9 mouse cellular contexts compared by ENCODE assay signal in the genomic region with DNA sequence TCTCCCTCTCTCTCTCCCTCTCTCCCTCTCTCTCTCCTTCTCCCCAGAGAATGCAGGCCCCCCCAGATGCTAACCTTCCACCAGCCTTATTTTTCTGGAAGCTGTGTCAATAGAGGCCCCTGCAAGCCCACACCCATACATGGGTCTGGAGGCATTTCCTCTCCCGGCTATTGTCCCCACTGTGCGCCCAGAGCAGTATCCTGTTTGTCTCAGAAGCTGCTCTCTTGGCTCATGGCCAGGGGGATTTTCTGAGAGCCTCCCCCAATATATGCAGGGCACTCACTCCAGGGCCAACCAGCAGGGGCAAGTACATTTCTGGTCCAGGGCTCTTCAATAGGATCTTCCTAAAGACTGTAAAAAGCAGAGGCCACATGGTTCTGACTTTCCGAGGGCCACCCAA. TPM values are rescaled to one million over a fixed set of nuclear protein-coding genes. Genes with fewer than 3 reads are reported as not detected.
DNase-seq lines count a peak whose midpoint lies in the region; ATAC-seq lines count a peak whose summit lies in the region.
"Had no signal": no experiment of that assay in that cellular context is flagged by ENCODE, and none has a peak within 500 bp of the region (broad histone marks: within the 10 kb centered on the region; RNA-seq: fewer than 3 reads in every experiment).

No protein-coding gene starts in this region.

- H3K27ac ChIP-seq in midbrain, embryonic 14.5 days (replicated peaks; ENCODE audit: low read depth, low read length), result no peak overlapping the region
- H3K27ac ChIP-seq in midbrain, embryonic 13.5 days, result no peak overlapping the region
- H3K27ac ChIP-seq in kidney, embryonic 15.5 days, result peak overlapping the region; percentile 96

- WGBS in midbrain, embryonic 14.5 days, result 82% methylated on average over 3 of the region's 3 CpGs
- 70% methylated on average over 3 of the region's 3 CpGs for WGBS in midbrain, embryonic 13.5 days
- 71% methylated on average over 3 of the region's 3 CpGs for WGBS in kidney, embryonic 15.5 days

- no peak overlapping the region for H3K4me2 ChIP-seq in midbrain, embryonic 14.5 days (ENCODE audit: low read length)
- H3K4me2 ChIP-seq in midbrain, embryonic 13.5 days (replicated peaks), result no peak overlapping the region
- no peak overlapping the region for H3K4me2 ChIP-seq in kidney, embryonic 15.5 days

- H3K9me3 ChIP-seq in midbrain, embryonic 14.5 days (ENCODE audit: control insufficient read depth, low read length), result no peaks in the 10 kb centered on the region
- no peaks in the 10 kb centered on the region for H3K9me3 ChIP-seq in midbrain, embryonic 13.5 days
- no peaks in the 10 kb centered on the region for H3K9me3 ChIP-seq in kidney, embryonic 15.5 days (replicated peaks)

- no peaks in the 10 kb centered on the region for H3K36me3 ChIP-seq in midbrain, embryonic 14.5 days (ENCODE audit: control insufficient read depth, insufficient read depth, low read length)
- no peaks in the 10 kb centered on the region for H3K36me3 ChIP-seq in midbrain, embryonic 13.5 days
- H3K36me3 ChIP-seq in kidney, embryonic 15.5 days, result no peaks in the 10 kb centered on the region

- no peak for ATAC-seq in midbrain, embryonic 14.5 days (ENCODE audit: low FRiP score, low TSS enrichment)
- no peak for ATAC-seq in midbrain, embryonic 13.5 days
- ATAC-seq in kidney, embryonic 15.5 days (replicated peaks; ENCODE audit: low FRiP score), result no peak
- ATAC-seq in erythroblast, adult 5-6 weeks (replicated peaks; ENCODE audit: low FRiP score, poor library complexity, severe bottlenecking), result no peak

- H3K9ac ChIP-seq in midbrain, embryonic 14.5 days (replicated peaks; ENCODE audit: low read length), result no peak overlapping the region
- no peak overlapping the region for H3K9ac ChIP-seq in midbrain, embryonic 13.5 days (replicated peaks)
- no peak overlapping the region for H3K9ac ChIP-seq in kidney, embryonic 15.5 days

- no peak overlapping the region for H3K4me3 ChIP-seq in midbrain, embryonic 14.5 days (replicated peaks; ENCODE audit: low read depth, low read length)
- H3K4me3 ChIP-seq in midbrain, embryonic 13.5 days (replicated peaks), result no peak overlapping the region
- H3K4me3 ChIP-seq in kidney, embryonic 15.5 days (replicated peaks), result no peak overlapping the region

- peak; percentile 19 for DNase-seq in midbrain, embryonic 14.5 days
- DNase-seq in heart, adult 8-10 months (ENCODE audit: low spot score), result peak; percentile 69
- DNase-seq in lung, postnatal 25 days (ENCODE audit: low spot score), result peak; percentile 79
- DNase-seq in thymus, postnatal 36 days, result no peak
- no peak for DNase-seq in retina, postnatal 1 day

- H3K27me3 ChIP-seq in midbrain, embryonic 14.5 days (ENCODE audit: control insufficient read depth, insufficient read depth, low read length), result no peaks in the 10 kb centered on the region
- no peaks in the 10 kb centered on the region for H3K27me3 ChIP-seq in midbrain, embryonic 13.5 days
- H3K27me3 ChIP-seq in kidney, embryonic 15.5 days, result no peaks in the 10 kb centered on the region

- H3K4me1 ChIP-seq in midbrain, embryonic 14.5 days (ENCODE audit: control insufficient read depth, insufficient read depth, low read length), result no peaks in the 10 kb centered on the region
- no peaks in the 10 kb centered on the region for H3K4me1 ChIP-seq in midbrain, embryonic 13.5 days (replicated peaks)
- peaks cover 61% of the 10 kb centered on the region for H3K4me1 ChIP-seq in kidney, embryonic 15.5 days

RNA-seq across cellular contexts. Expression of a gene that starts 9.9 kb away (rescaled TPM):
- 1.7 and 2.2 TPM in 2 replicates for polyA plus RNA-seq in midbrain, embryonic 14.5 days (2014; fragmentation: Nextera tagmentation; extraction: Ambion mirVana)
- 2.7 and 3.8 TPM in 2 replicates for polyA plus RNA-seq in midbrain, embryonic 13.5 days (2015; fragmentation: Nextera tagmentation; extraction: Ambion mirVana)
- 1 to 10 TPM; 6.5 to 9.1 (median 7.9) TPM for total RNA-seq in heart, adult 8-10 months (2022)
- polyA plus RNA-seq in kidney, embryonic 15.5 days (2015; fragmentation: Nextera tagmentation; extraction: Ambion mirVana), result 16.6 and 20.4 TPM in 2 replicates
- total RNA-seq in erythroblast, adult 5-6 weeks (2015; ENCODE audit: low replicate concordance), result 0.63 and 1.3 TPM in 2 replicates
- 1.8 and 2.2 TPM in 2 replicates for total RNA-seq in erythroblast, adult 5-6 weeks (2017; ENCODE audit: low replicate concordance)

RNA-seq across cellular contexts. Expression of a gene that starts 27.8 kb away (rescaled TPM):
- 9.6 and 13.9 TPM in 2 replicates for polyA plus RNA-seq in midbrain, embryonic 14.5 days (2014; fragmentation: Nextera tagmentation; extraction: Ambion mirVana)
- polyA plus RNA-seq in midbrain, embryonic 13.5 days (2015; fragmentation: Nextera tagmentation; extraction: Ambion mirVana), result 5.6 and 6.6 TPM in 2 replicates
- total RNA-seq in heart, adult 8-10 months (2022), result 10 to 100 TPM; 18.5 to 28.5 (median 20.9) TPM
- polyA plus RNA-seq in kidney, embryonic 15.5 days (2015; fragmentation: Nextera tagmentation; extraction: Ambion mirVana), result 1.7 and 2.7 TPM in 2 replicates
- total RNA-seq in erythroblast, adult 5-6 weeks (2015; ENCODE audit: low replicate concordance), result not detected in 2 replicates
- total RNA-seq in erythroblast, adult 5-6 weeks (2017; ENCODE audit: low replicate concordance), result not detected in 2 replicates

RNA-seq across cellular contexts. Expression of a gene that starts 50.3 kb away (rescaled TPM):
- 11.2 and 11.4 TPM in 2 replicates for polyA plus RNA-seq in midbrain, embryonic 14.5 days (2014; fragmentation: Nextera tagmentation; extraction: Ambion mirVana)
- 9.3 and 10.4 TPM in 2 replicates for polyA plus RNA-seq in midbrain, embryonic 13.5 days (2015; fragmentation: Nextera tagmentation; extraction: Ambion mirVana)
- total RNA-seq in heart, adult 8-10 months (2022), result 10 to 100 TPM; 70.4 to 85.8 (median 82.5) TPM
- 16.1 and 16.4 TPM in 2 replicates for polyA plus RNA-seq in kidney, embryonic 15.5 days (2015; fragmentation: Nextera tagmentation; extraction: Ambion mirVana)
- not detected in 2 replicates for total RNA-seq in erythroblast, adult 5-6 weeks (2015; ENCODE audit: low replicate concordance)
- not detected in 2 replicates for total RNA-seq in erythroblast, adult 5-6 weeks (2017; ENCODE audit: low replicate concordance)
- total RNA-seq: hematopoietic stem cell, adult 5-6 weeks had no signal

Comparison
In these comparisons a context has a peak if more than half of its experiments do, and no peak if none do; other contexts are left out.
1. DNase-seq: peak in midbrain, embryonic 14.5 days (single experiment), heart, adult 8-10 months (single experiment) and lung, postnatal 25 days (single experiment); none in thymus, postnatal 36 days (0 of 2) and retina, postnatal 1 day (single experiment).